ENCODE assay signal across 14 mouse cellular contexts in genomic region chr19:47360921-47361320, GRCm38 (mm10).
DNase-seq lines count a peak whose midpoint lies in the region; ATAC-seq and TF ChIP-seq lines count a peak whose summit lies in the region.
"Had no signal": no experiment of that assay in that cellular context is flagged by ENCODE, and none has a peak within 500 bp of the region (broad histone marks: within the 10 kb centered on the region; RNA-seq: fewer than 3 reads in every experiment).

No protein-coding gene starts in this region.

- H3K4me1 ChIP-seq in kidney, postnatal 0 days (replicated peaks; ENCODE audit: insufficient read depth, low read length): peaks cover 11% of the 10 kb centered on the region; the same call in 1 of the 2 replicates
- peaks cover 50% of the 10 kb centered on the region for H3K4me1 ChIP-seq in E14TG2a.4 (replicated peaks; ENCODE audit: low read depth, low read length)
- H3K4me1 ChIP-seq in liver, embryonic 13.5 days (replicated peaks): peaks cover 28% of the 10 kb centered on the region
- H3K4me1 ChIP-seq: forebrain, embryonic 13.5 days had no signal

- H3K4me2 ChIP-seq in kidney, postnatal 0 days (ENCODE audit: low read length): no peak overlapping the region
- no peak overlapping the region for H3K4me2 ChIP-seq in liver, embryonic 13.5 days
- H3K4me2 ChIP-seq: forebrain, embryonic 13.5 days; midbrain, embryonic 13.5 days had no signal

- 90% methylated on average over 3 of the region's 3 CpGs for WGBS in kidney, postnatal 0 days
- 54% methylated on average over 3 of the region's 3 CpGs for WGBS in liver, embryonic 13.5 days (ENCODE audit: insufficient replicate concordance)

- peak; percentile 20; the same call in 1 of the 2 replicates for TF ChIP-seq CTCF in kidney, postnatal 0 days (IDR thresholded peaks at IDR 0.05; ENCODE audit: low read depth)
- TF ChIP-seq CTCF in E14TG2a.4 (conservative IDR thresholded peaks at IDR 0.05; ENCODE audit: low read length): peak; percentile 17

- no peak overlapping the region for H3K9ac ChIP-seq in kidney, postnatal 0 days (ENCODE audit: low read depth, low read length)
- no peak overlapping the region for H3K9ac ChIP-seq in liver, embryonic 13.5 days
- H3K9ac ChIP-seq: forebrain, embryonic 13.5 days; midbrain, embryonic 13.5 days had no signal

- H3K36me3 ChIP-seq in kidney, postnatal 0 days (ENCODE audit: insufficient read depth, low read length): no peaks in the 10 kb centered on the region
- H3K36me3 ChIP-seq in E14TG2a.4 (ENCODE audit: insufficient read depth, low read length): peaks cover 38% of the 10 kb centered on the region
- H3K36me3 ChIP-seq in liver, embryonic 13.5 days: peaks cover 17% of the 10 kb centered on the region
- H3K36me3 ChIP-seq: midbrain, embryonic 13.5 days had no signal

- H3K9me3 ChIP-seq in kidney, postnatal 0 days (replicated peaks; ENCODE audit: low read length): no peaks in the 10 kb centered on the region
- peaks cover 2% of the 10 kb centered on the region; the same call in 1 of the 2 replicates for H3K9me3 ChIP-seq in E14TG2a.4 (ENCODE audit: low read length)
- no peaks in the 10 kb centered on the region for H3K9me3 ChIP-seq in liver, embryonic 13.5 days (replicated peaks)
- H3K9me3 ChIP-seq: forebrain, embryonic 13.5 days; midbrain, embryonic 13.5 days had no signal

- no peak for DNase-seq in kidney, postnatal 0 days (ENCODE audit: low spot score)
- no peak for DNase-seq in kidney, postnatal 14 days
- DNase-seq in 416B (ENCODE audit: low read depth): peak; percentile 49
- no peak for DNase-seq in liver, embryonic 13.5 days
- no peak for DNase-seq in thymus, postnatal 4 days
- DNase-seq in spleen, postnatal 36 days (ENCODE audit: low spot score in 2 of 2): no peak
- DNase-seq: adrenal gland, adult 8-10 months; cerebellum, adult 11 months; cerebellum, postnatal 25 days; left cerebral cortex, postnatal 4 days had no signal

- ATAC-seq in kidney, postnatal 0 days (replicated peaks; ENCODE audit: low FRiP score, low read depth): no peak
- 0 out of 2 replicates have a peak, but pooled peaks have one; percentile 9 for ATAC-seq in liver, embryonic 13.5 days (ENCODE audit: low read depth)
- ATAC-seq: forebrain, embryonic 13.5 days; midbrain, embryonic 13.5 days had no signal

- no peak overlapping the region for H3K27ac ChIP-seq in kidney, postnatal 0 days
- no peak overlapping the region for H3K27ac ChIP-seq in liver, embryonic 13.5 days
- H3K27ac ChIP-seq: forebrain, embryonic 13.5 days; macrophage; midbrain, embryonic 13.5 days had no signal

- H3K27me3 ChIP-seq in kidney, postnatal 0 days (ENCODE audit: insufficient read depth, low read length): no peaks in the 10 kb centered on the region
- no peaks in the 10 kb centered on the region for H3K27me3 ChIP-seq in E14TG2a.4 (ENCODE audit: insufficient read depth, low read length)
- no peaks in the 10 kb centered on the region for H3K27me3 ChIP-seq in liver, embryonic 13.5 days
- H3K27me3 ChIP-seq: forebrain, embryonic 13.5 days; midbrain, embryonic 13.5 days had no signal

- H3K4me3 ChIP-seq in kidney, postnatal 0 days (replicated peaks; ENCODE audit: low read depth, low read length): no peak overlapping the region
- H3K4me3 ChIP-seq in E14TG2a.4 (replicated peaks; ENCODE audit: low read length): no peak overlapping the region
- H3K4me3 ChIP-seq in liver, embryonic 13.5 days (replicated peaks): no peak overlapping the region
- H3K4me3 ChIP-seq: forebrain, embryonic 13.5 days; midbrain, embryonic 13.5 days had no signal
